Mouse (Mus musculus): Measurements from ENCODE around the gene Lrrc36.

Lrrc36 gene

GRCm38 (mm10) chr8:105468002-105468720 lies 54.8 kb downstream of the Lrrc36 start:
- DNase-seq = peak; percentile 75

GRCm38 (mm10) chr8:105469041-105469695 lies 55.8 kb downstream of the Lrrc36 start:
- peak; percentile 87 for DNase-seq

- DNase-seq = peak; percentile 58
Measured at GRCm38 (mm10) chr8:105469816-105470215, 56.4 kb downstream of the Lrrc36 start.

- DNase-seq = no peak
Measured at GRCm38 (mm10) chr8:105470262-105470661, 56.9 kb downstream of the Lrrc36 start.

- DNase-seq = no peak
Measured at GRCm38 (mm10) chr8:105470681-105471313, 57.4 kb downstream of the Lrrc36 start.

- DNase-seq = peak; percentile 95
Measured at GRCm38 (mm10) chr8:105471314-105472015, 58.1 kb downstream of the Lrrc36 start, which contains the start of gene Tppp3. Tppp3 (minus strand) TSS chr8:105471526.

- peak; percentile 53 for DNase-seq
Measured at GRCm38 (mm10) chr8:105472414-105472932, 59.1 kb downstream of the Lrrc36 start.

- peak; percentile 47 for DNase-seq
Measured at GRCm38 (mm10) chr8:105472983-105473382, 59.6 kb downstream of the Lrrc36 start.

- peak; percentile 41 for DNase-seq
Measured at GRCm38 (mm10) chr8:105473816-105474606, 60.6 kb downstream of the Lrrc36 start.

- DNase-seq = no peak
Measured at GRCm38 (mm10) chr8:105474680-105475079, 61.3 kb downstream of the Lrrc36 start.

GRCm38 (mm10) chr8:105475254-105475653 lies 61.9 kb downstream of the Lrrc36 start:
- DNase-seq = no peak

- DNase-seq = no peak
Measured at GRCm38 (mm10) chr8:105475742-105476141, 62.4 kb downstream of the Lrrc36 start.

- no peak for DNase-seq
Measured at GRCm38 (mm10) chr8:105476161-105476560, 62.8 kb downstream of the Lrrc36 start.

GRCm38 (mm10) chr8:105476628-105477413 lies 63.5 kb downstream of the Lrrc36 start:
- DNase-seq = peak; percentile 78

- DNase-seq = no peak
Measured at GRCm38 (mm10) chr8:105477792-105478191, 64.4 kb downstream of the Lrrc36 start.

- no peak for DNase-seq
Measured at GRCm38 (mm10) chr8:105481013-105481412, 67.6 kb downstream of the Lrrc36 start.

GRCm38 (mm10) chr8:105481453-105481852 lies 68.1 kb downstream of the Lrrc36 start:
- DNase-seq = no peak

- DNase-seq = no peak
Measured at GRCm38 (mm10) chr8:105482123-105482522, 68.8 kb downstream of the Lrrc36 start.

GRCm38 (mm10) chr8:105483212-105484029 lies 70.0 kb downstream of the Lrrc36 start:
- DNase-seq = peak; percentile 49

GRCm38 (mm10) chr8:105484030-105484368 lies 70.6 kb downstream of the Lrrc36 start:
- no peak for DNase-seq
